Mouse (Mus musculus): Measurements from ENCODE around the gene Tbx20. TPM values are rescaled to one million over a fixed set of nuclear protein-coding genes. Genes with fewer than 3 reads are reported as not detected.
A peak's percentile ranks its signal among the peaks of the same experiment; 100 is the strongest.

Gene Tbx20
- 24.2 and 25.1 TPM in 2 replicates for total RNA-seq (2021)
- long read RNA-seq, result 0 reads

GRCm38 (mm10) chr9:24774160-24774969 is at the start of gene Tbx20:
TSS of gene Tbx20 (minus strand) at chr9:24774303.
- peak; percentile 41 for DNase-seq

- DNase-seq, result no peak
Observed at GRCm38 (mm10) chr9:24818511-24818910, 44.4 kb upstream of the Tbx20 start.

- DNase-seq, result no peak
Observed at GRCm38 (mm10) chr9:24812461-24812860, 38.4 kb upstream of the Tbx20 start.

GRCm38 (mm10) chr9:24792110-24792509 is 18.0 kb upstream of the Tbx20 start:
- no peak for DNase-seq

- DNase-seq, result no peak
Observed at GRCm38 (mm10) chr9:24789396-24789795, 15.3 kb upstream of the Tbx20 start.

GRCm38 (mm10) chr9:24782338-24782737 is 8.2 kb upstream of the Tbx20 start:
- DNase-seq, result no peak

GRCm38 (mm10) chr9:24780929-24781441 is 6.9 kb upstream of the Tbx20 start:
- no peak for DNase-seq

GRCm38 (mm10) chr9:24780391-24780928 is 6.4 kb upstream of the Tbx20 start:
- DNase-seq, result no peak

- no peak for DNase-seq
Observed at GRCm38 (mm10) chr9:24779975-24780374, 5.9 kb upstream of the Tbx20 start.

- no peak for DNase-seq
Observed at GRCm38 (mm10) chr9:24778571-24778970, 4.5 kb upstream of the Tbx20 start.

GRCm38 (mm10) chr9:24777961-24778360 is 3.9 kb upstream of the Tbx20 start:
- no peak for DNase-seq

GRCm38 (mm10) chr9:24777176-24777895 is 3.2 kb upstream of the Tbx20 start:
- DNase-seq, result no peak

GRCm38 (mm10) chr9:24776487-24776886 is 2.4 kb upstream of the Tbx20 start:
- no peak for DNase-seq

GRCm38 (mm10) chr9:24775567-24775966 is 1.5 kb upstream of the Tbx20 start:
- DNase-seq, result no peak

GRCm38 (mm10) chr9:24775001-24775400 is 898 bp upstream of the Tbx20 start:
- no peak for DNase-seq

- no peak for DNase-seq
Observed at GRCm38 (mm10) chr9:24773669-24774068, 434 bp downstream of the Tbx20 start.

- DNase-seq, result no peak
Observed at GRCm38 (mm10) chr9:24773171-24773570, 932 bp downstream of the Tbx20 start.

- no peak for DNase-seq
Observed at GRCm38 (mm10) chr9:24772431-24773120, 1.5 kb downstream of the Tbx20 start.

- no peak for DNase-seq
Observed at GRCm38 (mm10) chr9:24771713-24772112, 2.4 kb downstream of the Tbx20 start.

GRCm38 (mm10) chr9:24770941-24771405 is 3.1 kb downstream of the Tbx20 start:
- no peak for DNase-seq

- DNase-seq, result no peak
Observed at GRCm38 (mm10) chr9:24770149-24770940, 3.8 kb downstream of the Tbx20 start.
